Mouse (Mus musculus) embryo, embryonic 11 days (tissue): Measurements from ENCODE around the gene Gtf3c6.
A peak's percentile ranks its signal among the peaks of the same experiment; 100 is the strongest.

ENCODE experiments used
- DNase-seq: peaks from one replicate; pipeline ENCODE4 v3.0.0-alpha.2; 2015

The Gtf3c6 gene

GRCm38 (mm10) chr10:40257414-40258255 lies at the start of gene Gtf3c6:
Gtf3c6 (minus strand) TSS chr10:40258108.
- peak; percentile 98 for DNase-seq

- DNase-seq = no peak
These were observed 48.1 kb upstream of the Gtf3c6 start for GRCm38 (mm10) chr10:40305989-40306388.

- peak; percentile 99 for DNase-seq
These were observed 44.5 kb upstream of the Gtf3c6 start, which contains the start of gene Amd1 for GRCm38 (mm10) chr10:40302140-40302985. Amd1 (minus strand) TSS chr10:40302186.

- DNase-seq = peak; percentile 69
These were observed 43.5 kb upstream of the Gtf3c6 start for GRCm38 (mm10) chr10:40301181-40302075.

GRCm38 (mm10) chr10:40300648-40301171 lies 42.8 kb upstream of the Gtf3c6 start:
- DNase-seq = peak; percentile 95

- DNase-seq = no peak
These were observed 34.7 kb upstream of the Gtf3c6 start for GRCm38 (mm10) chr10:40292640-40293039.

- DNase-seq = no peak
These were observed 28.9 kb upstream of the Gtf3c6 start for GRCm38 (mm10) chr10:40286767-40287166.

GRCm38 (mm10) chr10:40285571-40285970 lies 27.7 kb upstream of the Gtf3c6 start:
- no peak for DNase-seq

GRCm38 (mm10) chr10:40284997-40285396 lies 27.1 kb upstream of the Gtf3c6 start:
- no peak for DNase-seq

- no peak for DNase-seq
These were observed 26.4 kb upstream of the Gtf3c6 start for GRCm38 (mm10) chr10:40284179-40284831.

GRCm38 (mm10) chr10:40283636-40284035 lies 25.7 kb upstream of the Gtf3c6 start:
- DNase-seq = no peak

- DNase-seq = no peak
These were observed 23.7 kb upstream of the Gtf3c6 start for GRCm38 (mm10) chr10:40281565-40281964.

GRCm38 (mm10) chr10:40278317-40278716 lies 20.4 kb upstream of the Gtf3c6 start:
- DNase-seq = no peak

- no peak for DNase-seq
These were observed 18.1 kb upstream of the Gtf3c6 start for GRCm38 (mm10) chr10:40275991-40276390.

GRCm38 (mm10) chr10:40273938-40274337 lies 16.0 kb upstream of the Gtf3c6 start:
- DNase-seq = no peak

GRCm38 (mm10) chr10:40271216-40271615 lies 13.3 kb upstream of the Gtf3c6 start:
- no peak for DNase-seq

GRCm38 (mm10) chr10:40264920-40265319 lies 7.0 kb upstream of the Gtf3c6 start:
- DNase-seq = no peak

- DNase-seq = no peak
These were observed 5.8 kb upstream of the Gtf3c6 start for GRCm38 (mm10) chr10:40263691-40264090.

GRCm38 (mm10) chr10:40262200-40262599 lies 4.3 kb upstream of the Gtf3c6 start:
- DNase-seq = no peak

- no peak for DNase-seq
These were observed 2.4 kb upstream of the Gtf3c6 start for GRCm38 (mm10) chr10:40260305-40260704.

GRCm38 (mm10) chr10:40259542-40259941 lies 1.6 kb upstream of the Gtf3c6 start:
- peak; percentile 22 for DNase-seq

GRCm38 (mm10) chr10:40258976-40259375 lies 1.1 kb upstream of the Gtf3c6 start:
- peak; percentile 66 for DNase-seq
